Mouse (Mus musculus) cerebellum, adult (tissue): ENCODE measurements at regions not wholly inside any gene's neighbourhood (a gene's known extent, or its start where the extent isn't known, plus 50 kb on each side); places are given as distances from the start of the nearest gene placed in this dataset.

Experiments used
- ATAC-seq: cut with Nextera tagmentation; 2 replicates; pipeline ENCODE4 v1.9.2; 2017; ENCODE audit warnings: mild to moderate bottlenecking, moderate library complexity, mixed read lengths; ENCODE audit not compliant: insufficient number of reproducible peaks, low FRiP score, low TSS enrichment

DNA sequence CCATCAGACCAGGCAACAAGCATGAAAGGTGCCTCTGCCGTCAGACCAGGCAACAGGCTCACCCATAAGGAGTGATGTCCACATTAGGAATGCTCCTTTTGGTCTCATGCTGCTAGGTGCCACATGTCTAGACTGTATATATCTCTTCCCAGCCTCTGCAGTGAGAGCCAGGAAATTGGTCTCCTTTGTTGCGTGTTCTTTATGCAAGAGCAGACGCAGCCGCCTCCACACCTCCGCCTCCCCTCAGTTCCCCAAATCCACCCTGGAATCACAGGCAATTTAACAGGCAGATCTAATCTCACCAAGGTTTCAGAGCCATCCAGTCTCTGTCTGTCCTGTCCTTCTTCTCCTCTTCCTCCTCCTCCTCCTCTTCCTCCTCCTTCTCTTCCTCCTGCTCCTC is 207.0 kb downstream of the CK137956 start:
- ATAC-seq, result no peak

GRCm38 (mm10) chr4:127758961-127759360 is 211.8 kb downstream of the CK137956 start:
- no peak for ATAC-seq

GRCm38 (mm10) chr4:127756238-127756637 is 214.5 kb downstream of the CK137956 start:
- no peak for ATAC-seq

DNA sequence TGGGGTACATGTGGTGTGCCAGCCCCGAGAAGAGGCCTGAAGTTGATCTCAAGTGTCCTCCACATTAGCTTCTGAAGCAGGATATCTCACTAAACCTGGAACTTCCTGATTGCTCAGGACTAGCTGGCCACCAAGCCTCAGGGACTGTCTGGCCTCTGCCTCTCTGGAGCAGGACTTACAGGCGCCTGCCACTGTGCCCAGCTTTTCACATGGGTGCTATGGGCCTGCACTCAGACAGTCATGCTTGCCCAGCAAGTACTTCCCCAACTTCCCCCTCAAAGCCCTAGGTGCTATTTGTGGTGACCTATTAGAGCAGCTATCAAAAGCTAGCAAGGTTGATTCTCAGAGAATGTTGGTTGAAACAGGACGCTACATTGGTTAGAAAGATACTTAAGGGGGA is 220.0 kb downstream of the CK137956 start:
- ATAC-seq, result no peak

DNA sequence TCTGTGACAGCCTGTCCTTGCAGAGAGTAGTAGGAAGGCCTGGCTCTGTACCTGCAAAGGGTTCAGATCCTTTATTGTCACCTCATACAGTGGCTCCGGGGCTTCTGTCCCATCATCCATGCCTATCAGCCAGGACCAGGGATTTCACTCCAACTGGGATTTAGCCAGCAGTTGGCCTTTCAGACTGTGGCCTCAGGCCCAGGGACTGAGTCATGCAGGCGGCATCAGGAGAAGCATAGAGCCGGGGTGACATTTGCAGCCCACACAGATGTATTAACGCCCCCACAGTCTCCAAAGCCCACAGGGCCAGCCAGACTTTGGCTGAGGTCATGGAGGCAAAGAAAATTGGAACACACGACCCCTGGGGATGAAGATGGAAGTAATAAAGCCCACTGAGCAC is 222.9 kb downstream of the CK137956 start:
- ATAC-seq, result no peak

DNA sequence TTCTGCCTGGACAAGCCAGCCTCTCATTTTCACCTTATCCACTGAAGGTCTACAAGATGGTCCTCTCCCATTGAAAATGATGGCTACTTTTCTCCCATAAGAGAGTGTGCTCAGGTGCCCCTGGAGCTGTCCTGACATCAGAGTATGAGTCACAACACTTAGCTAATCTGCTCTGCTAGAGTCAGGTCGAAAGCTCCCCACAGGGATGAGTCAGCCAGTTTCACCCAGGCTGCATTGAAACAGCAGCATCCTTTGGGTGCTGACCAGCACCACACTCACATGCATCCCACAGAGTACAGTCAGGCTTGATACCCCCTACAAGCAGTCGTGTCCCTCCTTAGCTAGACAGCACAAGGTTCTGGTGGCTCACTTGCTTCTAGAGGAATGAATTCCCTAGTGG is 234.0 kb downstream of the CK137956 start:
- ATAC-seq, result no peak

DNA sequence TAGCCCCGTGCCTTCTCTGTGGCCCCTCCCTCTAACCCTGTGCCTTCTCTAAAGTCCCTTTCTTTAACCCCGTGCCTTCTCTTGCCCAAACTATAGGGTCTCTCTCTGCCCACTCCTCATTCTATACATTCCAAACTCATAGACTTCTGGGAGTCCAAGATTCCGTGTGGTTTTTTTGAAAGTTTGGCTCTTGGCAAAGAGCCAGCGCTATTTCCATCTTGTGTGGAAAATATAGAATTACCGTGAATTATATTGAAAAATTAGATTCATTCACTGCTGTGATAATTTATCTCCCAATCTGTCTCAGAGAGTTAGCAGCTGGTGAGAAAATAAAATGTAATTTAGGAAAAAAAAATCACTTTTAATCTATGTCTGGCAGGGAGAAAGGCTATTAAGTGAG is 234.6 kb downstream of the CK137956 start:
- ATAC-seq, result no peak

DNA sequence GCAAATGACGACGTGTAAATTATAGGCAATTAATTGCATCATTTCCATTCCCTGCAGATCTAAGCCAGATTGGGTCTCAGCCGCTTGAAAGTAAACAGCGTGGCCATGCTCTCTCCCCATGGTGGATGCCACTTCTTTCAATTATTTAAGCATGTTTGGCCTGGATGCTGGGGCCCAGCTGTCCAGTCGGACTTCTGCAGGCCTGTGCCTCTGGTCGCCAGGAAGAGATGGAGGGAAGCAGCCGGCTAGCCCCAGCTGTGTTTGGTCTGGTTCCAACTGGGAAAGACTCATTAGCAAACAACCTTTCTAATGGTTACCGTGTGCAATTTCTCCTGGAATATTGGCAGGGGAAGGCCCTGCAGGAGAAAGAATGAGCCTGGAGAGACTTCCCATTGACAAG is 236.1 kb downstream of the CK137956 start:
- no peak for ATAC-seq

DNA sequence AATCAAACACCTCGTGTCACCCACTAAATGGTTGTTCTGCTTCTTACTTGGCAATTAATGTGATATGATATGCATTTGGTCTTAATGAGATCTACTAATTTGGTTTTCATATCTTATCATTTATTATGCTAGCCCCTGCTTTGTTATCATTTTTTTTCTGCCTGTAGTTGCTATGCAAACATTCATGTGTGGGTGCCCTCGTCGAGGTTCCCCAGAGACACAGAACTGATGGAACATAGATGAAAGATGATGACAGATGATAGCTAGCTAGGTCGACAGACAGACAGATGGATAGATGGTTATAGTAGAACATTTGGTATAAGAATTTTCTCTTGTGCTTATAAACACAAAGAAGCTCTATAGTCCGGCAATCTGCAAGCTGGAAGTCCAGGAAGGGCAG is 252.1 kb downstream of the CK137956 start:
- no peak for ATAC-seq

- no peak for ATAC-seq
Measured at GRCm38 (mm10) chr4:127712274-127712673, 258.5 kb downstream of the CK137956 start.

- no peak for ATAC-seq
Measured at GRCm38 (mm10) chr4:127710816-127711215, 259.9 kb downstream of the CK137956 start.

- ATAC-seq, result no peak
Measured at GRCm38 (mm10) chr4:127709746-127710145, 261.0 kb downstream of the CK137956 start.

DNA sequence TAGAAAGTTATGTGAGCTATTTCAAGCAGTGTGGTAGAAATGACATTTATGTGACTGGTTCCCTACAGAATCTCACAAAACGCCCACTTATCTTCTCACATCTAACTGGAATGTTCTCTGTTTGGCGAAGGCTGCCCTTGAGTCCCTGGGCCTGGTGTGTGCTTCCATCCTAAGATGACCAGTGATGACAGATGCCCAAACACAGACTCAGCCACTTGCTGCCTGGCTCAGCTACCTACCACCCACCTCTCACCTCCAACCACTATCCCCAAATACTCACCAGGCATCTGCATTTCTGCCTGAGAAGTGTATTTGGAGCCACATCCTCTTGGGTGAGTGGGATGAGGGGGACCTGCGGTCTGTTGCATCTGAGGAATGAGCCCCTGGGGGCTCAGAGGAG is 262.6 kb downstream of the CK137956 start:
- no peak for ATAC-seq

- ATAC-seq, result no peak
Measured at GRCm38 (mm10) chr4:127707126-127707525, 263.6 kb downstream of the CK137956 start.

- no peak for ATAC-seq
Measured at GRCm38 (mm10) chr4:127701651-127702050, 269.1 kb downstream of the CK137956 start.

- ATAC-seq, result no peak
Measured at GRCm38 (mm10) chr4:127689986-127690385, 280.8 kb downstream of the CK137956 start.

DNA sequence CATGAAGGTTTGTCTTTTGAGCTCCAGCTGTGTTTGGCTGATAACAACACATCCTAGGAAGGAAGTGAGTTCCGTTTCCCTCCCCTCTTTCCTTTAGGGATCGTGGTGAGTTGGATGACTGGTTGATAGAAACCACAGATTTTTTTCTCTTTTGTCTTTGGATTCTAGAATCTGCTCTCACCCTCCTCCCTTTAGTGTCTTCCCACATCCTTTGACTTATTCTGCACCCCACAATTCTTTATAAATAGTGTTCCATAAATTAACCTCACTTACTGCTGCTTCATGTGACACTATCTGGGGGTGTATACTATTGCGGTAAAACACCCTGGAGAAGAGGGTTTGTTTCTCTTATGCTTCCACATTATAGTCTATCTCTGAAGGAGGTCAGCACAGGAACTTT is 285.7 kb downstream of the CK137956 start:
- no peak for ATAC-seq

GRCm38 (mm10) chr4:127679391-127679790 is 291.4 kb downstream of the CK137956 start:
- no peak for ATAC-seq

- no peak for ATAC-seq
Measured at GRCm38 (mm10) chr4:127678437-127678836, 292.3 kb downstream of the CK137956 start.

DNA sequence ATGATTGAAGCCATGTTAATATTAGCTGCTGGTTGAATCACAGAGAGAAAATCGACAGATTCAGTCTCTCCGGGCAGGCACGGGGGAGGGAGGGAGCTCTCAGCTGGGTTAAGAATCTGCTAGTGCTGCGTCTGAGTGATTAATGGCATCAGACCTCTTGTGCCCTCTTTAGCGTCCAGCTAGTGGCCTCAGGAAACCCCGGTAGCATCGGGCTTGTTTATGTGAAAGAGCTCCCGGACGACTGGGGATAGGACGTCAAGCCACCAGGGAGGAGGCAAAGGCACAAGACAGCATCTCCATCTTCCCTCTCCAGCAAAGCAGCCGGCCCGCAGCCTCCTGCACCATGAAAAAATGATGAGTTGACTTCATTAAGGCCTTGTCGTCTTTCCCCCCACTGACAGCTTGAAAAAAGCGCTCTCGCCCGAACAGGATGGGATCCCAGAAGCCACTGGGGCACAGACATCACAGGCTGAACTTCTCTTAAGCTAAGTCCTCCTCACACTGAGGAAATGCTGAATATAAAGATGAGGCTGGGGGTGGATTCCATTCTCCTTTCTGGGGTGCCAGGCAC is 294.9 kb downstream of the CK137956 start:
- ATAC-seq, result no peak

- no peak for ATAC-seq
Measured at GRCm38 (mm10) chr4:127659950-127660349, 302.0 kb upstream of the Gjb5 start.

GRCm38 (mm10) chr4:127651601-127652000 is 293.6 kb upstream of the Gjb5 start:
- no peak for ATAC-seq

DNA sequence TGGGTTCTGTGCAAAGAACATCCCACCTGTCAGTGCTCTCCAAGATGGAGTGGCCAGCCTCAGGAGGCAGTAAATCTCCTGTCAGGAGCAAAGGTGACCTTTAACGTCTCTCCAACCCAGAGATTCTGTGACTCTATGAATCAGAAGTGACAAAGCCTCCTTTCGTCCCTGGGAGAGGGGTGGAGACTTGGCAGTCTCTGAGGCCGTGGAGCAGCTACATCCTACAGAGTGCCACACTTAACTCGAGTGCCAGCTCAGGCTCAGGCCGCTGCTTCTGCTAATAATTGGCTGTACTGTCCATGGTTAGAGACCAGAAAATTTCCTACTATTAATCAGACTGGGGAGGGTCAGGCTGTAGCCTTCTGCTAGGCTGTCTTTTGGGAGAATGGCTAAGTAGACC is 290.0 kb upstream of the Gjb5 start:
- ATAC-seq, result no peak
